Mouse (Mus musculus): Measurements from ENCODE around the gene Epha3. TPM values are rescaled to one million over a fixed set of nuclear protein-coding genes. Genes with fewer than 3 reads are reported as not detected.

Gene Epha3
- total RNA-seq, 2 experiments from 2014 or later: 1.5 to 1.6 TPM

DNA sequence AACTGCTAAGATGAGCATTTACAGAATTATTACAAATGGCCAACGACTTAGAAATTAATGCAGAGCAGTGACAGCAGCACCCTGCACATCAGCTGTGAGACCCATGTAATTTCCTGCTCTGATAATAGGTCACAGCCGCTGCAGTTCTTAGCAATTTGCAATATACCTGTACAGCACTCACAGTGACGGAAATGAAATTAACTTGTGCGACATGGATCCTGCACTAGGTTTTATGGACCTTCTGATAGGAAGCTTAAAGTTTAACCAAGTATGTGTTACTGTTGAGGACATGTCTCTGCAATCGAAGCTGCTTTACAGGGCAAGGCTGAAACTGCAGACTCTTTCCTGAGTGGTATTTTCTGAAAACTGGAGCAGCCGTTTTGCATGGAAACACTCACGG lies 80.4 kb downstream of the Epha3 start:
- no peak for DNase-seq

DNA sequence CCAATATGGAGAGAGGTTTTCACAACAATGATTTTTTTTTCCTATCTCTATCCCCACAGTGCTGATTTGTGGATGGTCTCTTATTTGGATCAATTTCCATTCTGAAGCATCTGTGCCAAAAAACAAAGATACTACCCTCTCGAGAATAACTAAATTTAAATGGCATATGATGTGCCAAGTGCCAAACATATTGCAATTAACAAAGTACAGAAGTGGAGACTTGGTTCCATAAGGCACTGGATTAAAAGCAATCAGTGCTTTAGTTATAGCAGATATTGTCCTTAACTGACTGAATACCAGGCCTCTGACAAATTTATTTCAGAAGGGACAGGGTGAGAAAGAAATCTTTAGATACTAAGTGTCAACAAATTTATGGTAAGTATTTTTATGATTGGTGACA lies 81.9 kb downstream of the Epha3 start:
- no peak for DNase-seq

DNA sequence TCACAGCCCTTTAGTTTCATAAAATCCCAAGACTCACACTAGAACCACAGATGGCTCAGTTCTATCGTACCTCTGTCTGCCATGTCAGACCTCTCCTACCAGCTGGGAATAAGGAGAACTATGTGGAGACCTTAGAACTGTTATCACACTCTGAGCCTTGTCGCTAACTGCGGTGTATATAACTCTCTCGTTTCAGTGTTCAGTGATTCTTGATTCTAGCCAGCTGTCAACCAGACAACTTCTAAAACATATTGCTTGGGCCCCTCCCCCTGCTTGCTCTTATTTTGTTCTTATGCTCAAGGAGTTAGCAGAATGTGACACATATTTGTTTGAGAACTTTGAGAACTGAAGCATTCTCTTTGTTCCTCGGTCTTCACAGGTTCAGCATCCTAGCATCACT lies 83.8 kb downstream of the Epha3 start:
- DNase-seq: no peak

DNA sequence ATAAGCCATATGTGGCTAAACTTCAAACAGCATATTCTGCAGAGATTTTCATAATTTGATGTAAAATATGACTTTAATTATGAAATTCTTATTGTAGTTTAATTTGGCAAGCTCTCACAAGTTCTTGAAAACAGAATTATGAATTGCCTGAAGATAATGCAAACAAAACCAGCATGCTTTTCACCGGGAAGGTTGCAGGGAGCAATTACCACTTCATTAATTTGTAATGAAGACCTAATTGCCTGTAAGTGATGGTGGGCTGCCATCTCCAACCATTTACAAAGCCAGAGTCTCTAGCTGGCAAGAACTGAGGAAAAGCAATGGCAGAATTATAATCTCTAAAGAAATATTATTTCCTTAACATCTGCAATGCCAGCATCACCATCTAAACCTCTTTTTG lies 86.2 kb downstream of the Epha3 start:
- no peak for DNase-seq

DNA sequence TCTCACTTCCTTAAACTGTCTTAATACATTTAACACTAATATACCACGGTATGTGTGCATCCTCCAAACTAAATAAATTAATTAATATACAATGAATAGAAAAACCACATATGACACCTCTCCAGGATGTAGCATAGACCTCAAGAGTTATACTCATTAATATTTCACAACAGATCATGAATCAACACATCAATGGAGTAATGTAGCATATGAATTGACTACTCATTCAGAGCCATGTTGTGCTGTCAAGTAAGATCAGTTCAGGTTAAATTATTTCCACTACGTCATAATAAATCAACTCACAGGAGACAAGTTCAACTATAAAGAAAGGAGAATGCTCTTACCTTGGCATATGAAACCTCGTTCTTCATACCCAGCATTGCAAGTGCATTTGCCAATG lies 91.4 kb downstream of the Epha3 start:
- no peak for DNase-seq

DNA sequence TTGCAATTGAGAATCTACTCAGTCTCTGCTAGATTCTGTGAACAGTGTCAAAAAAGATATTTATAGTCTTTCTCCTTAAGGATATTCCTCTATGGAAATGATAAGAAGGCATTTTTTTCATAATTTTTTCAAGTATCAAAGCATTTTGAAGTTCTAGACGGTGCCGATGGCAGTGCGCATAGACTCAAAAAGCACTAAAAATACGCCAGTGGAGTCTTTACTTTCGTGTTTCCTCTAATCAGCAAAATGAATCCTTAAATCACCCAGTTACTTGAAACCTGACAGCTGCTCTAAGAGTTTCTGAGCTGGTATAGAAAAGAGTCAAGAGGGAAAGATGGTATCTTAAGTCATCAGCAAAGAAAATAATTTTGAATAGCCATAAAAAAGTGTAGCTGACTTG lies 96.4 kb downstream of the Epha3 start:
- no peak for DNase-seq

DNA sequence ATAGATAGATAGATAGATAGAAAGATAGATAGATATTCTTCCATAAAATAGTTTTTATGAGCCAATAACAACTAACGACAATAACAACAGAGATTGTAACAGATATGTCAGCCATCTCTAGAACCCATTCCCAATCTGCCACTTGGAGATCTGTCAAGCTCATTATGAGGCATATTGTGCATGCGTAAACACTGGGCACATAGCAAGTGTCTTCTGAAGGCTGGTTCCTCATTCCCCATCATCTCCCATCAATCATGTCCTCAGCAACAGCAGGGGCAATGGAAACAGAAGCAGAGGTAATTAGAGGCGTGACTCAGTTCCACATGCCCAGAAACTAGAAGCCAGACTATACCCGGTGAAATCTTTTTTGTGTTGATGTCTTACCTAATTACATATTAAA lies 102.8 kb downstream of the Epha3 start:
- DNase-seq: no peak

DNA sequence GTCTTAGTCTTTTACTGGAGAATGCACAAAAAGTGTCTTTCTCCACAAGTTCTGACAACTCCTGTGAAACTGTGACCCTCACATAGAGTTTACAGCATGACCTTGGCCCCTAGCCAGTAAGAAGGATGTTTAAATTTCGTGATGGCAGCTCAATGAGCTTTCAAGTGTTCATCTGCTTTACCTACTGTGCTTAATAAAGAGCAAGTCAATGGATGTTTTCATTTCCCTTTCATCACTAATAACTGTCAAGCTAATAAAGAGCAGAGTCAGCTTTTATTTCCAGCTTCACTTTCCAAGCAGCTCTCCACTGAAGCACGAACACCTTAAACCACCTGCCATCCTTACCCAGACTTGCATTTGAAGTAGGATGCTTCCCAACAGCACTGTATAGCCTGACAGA lies 103.9 kb downstream of the Epha3 start:
- no peak for DNase-seq

DNA sequence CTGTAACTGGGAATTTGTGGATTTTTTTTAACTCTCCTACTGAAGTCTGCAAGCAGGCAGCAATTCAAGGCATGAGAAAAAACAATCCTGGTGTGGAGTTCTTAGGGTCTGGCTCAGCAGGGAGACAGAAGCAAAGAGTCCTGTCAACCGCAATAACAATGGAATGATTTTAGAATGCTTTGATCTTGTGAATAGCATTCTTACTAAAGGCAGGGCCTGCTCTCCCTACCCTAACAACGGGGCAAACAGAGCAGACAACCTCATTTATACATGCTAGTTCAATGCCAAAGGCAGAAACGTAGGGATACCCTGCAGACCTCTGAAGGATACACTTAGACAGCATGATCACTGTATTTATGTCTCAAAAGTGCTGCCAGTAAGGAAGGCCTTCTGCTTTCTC lies 110.9 kb downstream of the Epha3 start:
- DNase-seq: no peak

DNA sequence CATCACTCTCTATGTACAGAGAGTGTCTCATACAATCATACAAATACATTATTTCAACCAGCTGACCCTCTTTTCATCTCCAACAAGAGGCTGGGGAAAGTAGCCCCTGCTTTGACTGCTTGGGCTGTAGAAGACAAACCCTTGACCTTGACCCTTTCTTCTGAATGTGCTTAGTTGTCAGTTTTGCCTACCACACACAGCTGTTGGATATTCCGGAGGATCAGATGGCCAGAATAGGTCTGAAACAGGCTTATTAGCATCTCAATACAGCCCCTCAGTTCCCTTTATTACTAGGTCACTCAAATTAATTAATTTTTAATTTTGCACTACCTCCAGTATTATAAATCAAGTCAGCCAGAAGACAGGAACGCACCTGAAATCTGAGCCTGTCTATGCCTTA lies 116.2 kb downstream of the Epha3 start:
- no peak for DNase-seq

DNA sequence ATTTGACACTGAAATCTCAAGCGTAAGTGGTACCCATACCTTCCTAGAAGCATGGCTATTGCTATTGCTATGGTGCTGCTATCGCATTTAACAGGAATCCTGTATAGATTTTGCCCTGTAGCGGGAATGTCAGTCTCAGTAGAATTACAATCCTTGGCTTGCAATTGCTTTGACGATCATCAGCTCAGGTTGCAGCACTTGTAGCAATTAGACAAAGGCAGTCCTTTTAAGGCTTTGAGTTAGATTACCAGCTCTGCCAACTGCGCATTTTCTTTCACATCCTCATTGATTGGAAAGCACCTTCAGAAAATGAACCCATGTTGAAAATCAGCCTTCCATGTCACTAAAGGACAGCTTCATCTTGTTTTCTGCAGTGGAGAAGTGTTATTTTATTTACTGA lies 118.5 kb downstream of the Epha3 start:
- no peak for DNase-seq

DNA sequence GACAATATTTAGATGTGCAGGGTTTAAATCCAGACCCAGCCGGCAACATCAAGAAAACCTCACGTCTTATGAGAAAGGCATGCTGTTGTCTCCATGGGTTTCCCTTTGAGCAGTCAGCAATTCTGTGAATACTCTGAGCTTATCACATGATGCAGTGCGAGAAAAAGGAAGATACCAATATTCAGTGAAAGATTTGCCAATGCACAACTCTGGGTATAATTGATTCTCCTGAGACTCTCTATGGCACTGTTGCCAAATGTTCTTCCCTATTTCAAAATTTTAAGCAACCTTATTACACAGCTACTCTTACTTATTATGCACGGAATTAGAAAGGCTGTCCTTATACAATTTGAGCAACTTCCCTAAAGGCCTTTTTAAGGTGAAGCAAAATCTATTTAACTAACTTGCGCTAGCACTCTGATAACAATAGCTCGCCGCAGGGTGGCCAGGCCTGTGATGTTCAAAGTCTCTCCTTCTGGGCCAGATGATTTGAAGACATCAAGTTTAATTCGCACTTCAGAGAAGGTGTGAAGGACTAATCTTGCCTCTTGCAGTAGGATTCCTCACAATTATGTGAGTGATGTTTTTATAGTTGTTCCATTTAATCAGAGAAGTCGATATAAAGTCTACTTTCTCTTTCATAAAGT lies 120.6 kb downstream of the Epha3 start:
- DNase-seq: no peak

DNA sequence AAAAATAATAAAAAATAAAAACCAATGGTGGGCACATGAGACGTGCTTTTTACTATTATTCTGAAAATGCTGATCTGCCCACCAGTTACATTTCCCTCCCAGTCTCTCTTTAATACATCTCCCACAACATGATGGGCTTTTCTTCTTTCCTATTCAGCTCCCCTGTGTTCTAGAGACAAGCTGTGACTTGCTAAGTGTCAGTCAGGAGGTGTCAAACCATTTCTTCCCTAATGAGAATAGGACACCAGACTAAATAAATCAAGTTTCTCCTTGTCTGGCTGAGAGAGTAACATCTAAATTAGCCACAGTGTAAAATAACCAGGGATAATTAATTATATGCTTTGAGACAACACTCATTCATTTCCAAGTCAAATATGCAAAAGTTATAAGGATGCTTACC lies 144.7 kb downstream of the Epha3 start:
- no peak for DNase-seq

DNA sequence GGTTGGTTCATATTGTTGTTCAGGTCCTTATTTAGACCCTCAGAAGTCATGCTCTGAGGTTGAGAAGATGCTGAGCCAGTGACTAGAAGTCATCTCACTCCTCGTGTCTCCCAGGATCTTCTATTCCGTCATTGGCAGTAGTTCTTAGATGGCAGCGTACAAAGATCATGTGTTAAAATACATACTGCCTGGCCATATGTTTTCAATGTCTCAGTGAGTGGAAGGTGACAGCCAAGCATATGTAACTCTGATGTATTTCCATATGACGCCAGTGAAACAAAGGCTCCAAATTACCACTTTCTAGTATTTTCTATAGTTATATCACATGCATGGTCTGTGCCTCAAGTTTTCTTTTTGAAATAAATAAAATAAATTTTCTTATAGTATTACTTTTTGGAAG lies 146.7 kb downstream of the Epha3 start:
- DNase-seq: no peak

DNA sequence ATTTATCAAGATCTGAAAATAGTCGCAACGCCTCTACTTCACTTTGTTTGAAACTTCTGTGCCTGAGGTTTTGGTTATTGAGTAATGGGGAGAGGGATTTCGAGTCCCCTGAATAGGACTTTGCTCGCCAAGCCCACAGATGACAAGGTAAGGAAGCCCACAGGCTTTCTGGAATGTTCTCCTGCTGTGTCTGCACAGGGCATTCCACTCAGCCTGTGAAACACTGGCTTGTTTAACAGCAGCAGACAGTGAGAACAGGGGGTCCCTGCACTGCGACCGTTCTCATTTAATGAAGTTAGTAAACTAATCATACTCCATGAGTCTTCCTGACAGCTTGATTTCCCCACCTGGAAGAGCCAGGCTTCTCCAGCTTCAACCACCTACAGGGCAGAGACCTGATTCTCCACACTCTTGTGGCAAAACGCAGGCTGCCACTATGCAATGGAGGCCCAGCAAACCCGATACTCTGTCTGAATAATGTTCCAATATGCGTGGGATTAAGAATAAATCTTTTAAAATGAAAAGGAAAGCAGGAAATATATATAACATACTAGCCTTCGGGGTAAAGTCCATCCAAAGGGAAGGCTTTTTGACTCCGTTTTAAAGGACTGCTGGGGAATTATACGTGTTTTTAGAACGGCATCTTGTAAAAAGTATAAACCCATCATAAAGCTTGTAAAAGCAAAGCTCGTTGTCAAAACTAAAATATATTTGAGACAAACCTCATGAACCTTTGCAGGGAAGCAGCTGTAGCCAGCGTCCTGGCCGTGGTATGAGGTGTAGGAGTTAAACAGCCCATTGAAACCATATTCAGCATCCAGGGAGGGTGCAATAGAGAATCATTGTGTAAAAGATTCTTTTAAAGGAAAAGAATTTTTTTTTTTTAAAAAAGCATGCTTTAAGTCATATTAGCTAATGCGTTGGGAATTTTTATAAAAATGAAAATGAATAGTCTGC lies 156.8 kb downstream of the Epha3 start:
- no peak for DNase-seq

DNA sequence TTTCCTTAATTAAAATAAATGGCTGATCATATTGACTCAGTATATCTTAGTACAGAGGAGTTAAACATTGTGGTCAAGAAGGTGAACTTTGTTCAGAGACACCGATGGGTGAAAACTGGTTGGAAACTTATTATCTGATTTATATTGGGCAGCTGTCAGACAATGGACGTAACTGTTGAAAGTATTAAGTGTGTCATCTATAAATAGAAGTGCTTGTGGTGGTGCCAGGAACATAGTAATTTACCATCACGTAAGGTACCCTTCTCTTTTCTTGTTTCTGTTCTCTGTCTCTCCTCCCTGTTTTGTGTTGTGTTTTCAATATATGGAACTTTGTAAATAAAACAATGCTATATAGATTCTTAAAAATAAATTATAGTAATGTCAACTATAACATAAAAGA lies 174.6 kb downstream of the Epha3 start:
- DNase-seq: no peak

DNA sequence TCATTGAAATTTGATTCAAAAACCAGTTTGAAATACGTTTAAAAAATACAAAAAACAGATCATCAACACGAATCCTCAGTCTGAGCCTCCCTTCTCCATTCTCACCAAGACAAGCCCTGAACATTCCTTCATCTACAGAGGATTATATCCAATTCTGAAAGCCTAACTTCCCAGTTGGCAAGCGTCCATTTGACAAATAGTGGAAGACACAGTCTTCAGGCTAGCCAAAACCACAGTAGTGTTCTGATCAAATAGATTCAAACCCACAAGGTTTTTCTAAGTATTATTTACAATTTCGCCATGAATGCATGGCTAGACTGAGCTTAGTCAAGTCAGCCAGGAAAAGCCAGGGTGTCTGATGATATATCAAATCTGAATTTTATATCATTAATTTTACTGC lies 179.8 kb downstream of the Epha3 start:
- DNase-seq: no peak

DNA sequence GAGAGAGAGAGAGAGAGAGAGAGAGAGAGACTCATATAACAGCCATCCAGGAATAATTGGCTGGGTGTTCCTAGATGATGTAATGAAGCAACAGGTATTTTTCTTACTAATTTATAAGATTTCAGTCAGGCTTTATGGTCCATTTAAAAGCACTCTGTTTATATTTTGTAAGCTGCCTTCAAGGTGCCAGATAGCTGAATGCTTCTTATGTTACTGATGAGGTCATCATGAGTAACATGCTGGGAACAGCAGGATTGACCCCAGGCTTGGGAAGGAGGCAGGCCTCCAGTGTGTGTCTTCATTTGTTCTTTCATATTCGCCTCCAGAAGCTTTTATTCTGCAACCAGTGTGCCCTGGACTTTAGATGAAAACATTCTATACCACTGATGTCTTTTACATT lies 189.5 kb downstream of the Epha3 start:
- no peak for DNase-seq

DNA sequence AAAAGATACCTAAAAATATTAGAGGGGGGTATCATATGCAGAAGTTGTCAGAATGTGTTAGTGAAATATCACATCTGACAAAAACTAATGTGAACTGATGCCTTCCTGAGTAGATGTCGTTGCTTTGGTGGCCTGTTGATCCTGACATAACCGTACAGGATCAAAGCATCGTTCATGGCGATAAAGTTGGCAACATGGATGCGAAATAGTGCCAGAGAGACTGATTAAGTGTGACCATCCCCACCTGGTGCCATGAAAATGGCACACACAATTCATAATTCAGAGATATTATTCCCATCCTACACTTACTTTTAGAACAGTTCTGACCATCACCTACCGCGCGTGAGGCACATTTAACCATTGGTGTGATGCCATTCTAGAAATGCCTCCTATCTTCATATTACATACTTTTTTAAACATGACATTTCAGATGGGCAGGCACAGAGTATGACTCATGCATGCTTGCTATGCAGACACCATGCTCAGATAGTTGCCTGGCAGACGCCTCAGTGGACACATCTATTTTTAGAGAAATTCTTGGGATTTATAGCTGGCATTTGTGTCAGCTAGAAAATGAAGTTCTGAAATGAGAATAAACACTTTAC lies 190.6 kb downstream of the Epha3 start:
- no peak for DNase-seq

DNA sequence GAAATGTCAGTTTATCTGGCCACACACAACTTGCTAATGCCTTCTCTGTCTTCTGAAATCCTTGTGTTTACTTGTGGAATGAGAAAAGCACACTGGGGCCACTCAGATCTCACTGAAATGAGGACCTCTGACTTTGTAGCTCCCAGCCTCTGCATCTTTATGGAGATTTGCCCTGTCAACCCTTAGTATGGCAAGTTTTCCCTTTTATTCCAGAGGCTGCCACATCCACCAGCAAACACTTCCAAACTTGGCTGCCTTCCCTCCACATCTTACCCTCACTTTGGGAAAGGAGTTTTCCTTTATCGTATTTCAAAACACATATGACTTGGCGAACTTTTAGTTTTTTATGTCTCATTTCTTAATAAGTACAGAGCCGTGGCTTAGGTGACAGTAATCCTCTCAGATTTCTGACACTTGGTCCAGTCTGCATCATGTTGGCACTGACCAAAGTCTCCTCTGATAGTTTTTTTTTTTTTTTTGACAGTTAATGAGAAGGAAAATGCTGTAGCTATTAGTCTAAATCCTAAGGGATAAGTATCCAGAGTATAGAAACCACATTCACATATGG lies 198.0 kb downstream of the Epha3 start:
- DNase-seq: no peak

DNA sequence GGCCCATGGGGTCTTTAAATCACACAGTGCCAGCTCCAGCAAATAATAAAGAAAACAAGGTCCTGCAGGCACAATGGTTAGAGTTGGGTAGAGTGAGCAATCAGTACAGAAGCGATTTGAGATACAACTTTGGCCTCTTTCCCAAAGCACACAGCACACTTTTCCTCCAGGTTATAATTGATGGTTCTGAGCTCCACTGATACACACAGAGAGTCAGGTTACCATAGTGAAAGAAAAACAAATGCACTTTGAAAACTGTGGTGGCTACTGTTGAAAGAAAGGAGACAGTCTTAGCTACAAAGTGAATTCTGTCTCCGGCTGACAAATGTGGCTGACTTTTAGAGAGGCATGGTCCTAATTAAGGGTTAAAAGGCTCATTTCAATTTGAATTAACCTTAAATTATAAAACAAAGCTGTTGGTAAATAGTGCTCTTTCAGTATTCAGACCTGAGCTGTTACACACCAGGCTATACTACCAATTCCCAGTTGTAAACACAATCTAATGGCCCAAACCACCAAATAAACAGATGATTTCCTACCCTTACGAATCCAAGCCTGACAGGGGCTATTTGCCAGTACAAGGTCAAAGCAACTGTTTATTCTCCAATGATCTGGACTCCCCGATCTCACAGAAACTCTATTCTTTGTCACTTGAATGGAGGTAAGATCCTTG lies 205.5 kb downstream of the Epha3 start:
- no peak for DNase-seq

DNA sequence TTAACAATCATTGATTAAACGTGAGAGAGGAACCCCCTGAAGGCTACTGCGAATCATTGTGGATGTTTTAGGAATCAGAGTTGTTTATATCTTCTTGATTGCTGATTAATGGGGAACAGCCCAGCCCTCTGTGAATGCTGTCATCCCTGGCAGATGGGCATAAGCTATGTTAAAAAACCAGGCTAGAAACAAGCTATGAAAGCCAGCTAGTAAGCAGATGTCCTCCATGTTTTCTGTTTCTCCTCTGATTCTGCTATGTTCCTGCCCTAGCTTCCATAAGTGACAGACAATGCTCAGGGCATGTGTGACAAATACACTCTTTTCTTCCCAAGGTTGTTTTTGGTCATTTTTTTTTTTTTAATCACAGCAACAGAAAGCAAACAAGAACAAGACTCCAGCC lies 206.2 kb downstream of the Epha3 start:
- no peak for DNase-seq
